Mouse (Mus musculus): ENCODE data around the gene Mlkl.

DNA sequence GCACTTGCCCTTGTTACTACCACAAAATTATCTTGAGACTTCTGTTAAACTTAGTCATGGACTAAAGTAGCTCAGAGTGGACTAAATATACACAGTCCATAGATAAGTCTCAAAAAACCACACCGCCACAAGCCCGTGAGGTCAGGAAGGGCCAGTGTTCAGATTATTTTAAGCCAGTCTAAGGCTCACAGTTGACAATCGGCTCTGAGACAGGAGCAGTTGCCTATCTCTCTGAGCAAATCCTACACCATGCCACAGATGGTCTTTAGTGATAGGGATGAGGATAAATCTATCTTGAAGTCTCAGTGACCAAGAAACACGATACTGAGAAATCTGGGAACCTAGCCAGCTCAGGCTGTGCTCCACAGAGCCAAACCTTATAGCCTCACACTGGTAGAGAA, 76.0 kb downstream of the Mlkl start:
- TF ChIP-seq POLR2AphosphoS5 (IDR thresholded peaks at IDR 0.05; ENCODE audit: borderline replicate concordance, low read depth, low read length), result no peak
- peak; percentile 70 for TF ChIP-seq ETS1 (IDR thresholded peaks at IDR 0.05; ENCODE audit: low read depth, low read length)
- peak; percentile 96 for TF ChIP-seq GATA1 (IDR thresholded peaks at IDR 0.05; ENCODE audit: low read depth, low read length)

All from MEL (cell line).